Mouse (Mus musculus) c-Kit-positive CD71-positive TER-119-negative erythroid progenitor cells, embryonic 14.5 days (primary cell): ENCODE measurements at regions not wholly inside any gene's neighbourhood (a gene's known extent, or its start where the extent isn't known, plus 50 kb on each side); places are given as distances from the start of the nearest gene placed in this dataset.

Experiments used
- DNase-seq: peaks from one replicate; pipeline ENCODE4 v3.0.0-alpha.2; 2013; ENCODE audit warnings: low read depth

DNA sequence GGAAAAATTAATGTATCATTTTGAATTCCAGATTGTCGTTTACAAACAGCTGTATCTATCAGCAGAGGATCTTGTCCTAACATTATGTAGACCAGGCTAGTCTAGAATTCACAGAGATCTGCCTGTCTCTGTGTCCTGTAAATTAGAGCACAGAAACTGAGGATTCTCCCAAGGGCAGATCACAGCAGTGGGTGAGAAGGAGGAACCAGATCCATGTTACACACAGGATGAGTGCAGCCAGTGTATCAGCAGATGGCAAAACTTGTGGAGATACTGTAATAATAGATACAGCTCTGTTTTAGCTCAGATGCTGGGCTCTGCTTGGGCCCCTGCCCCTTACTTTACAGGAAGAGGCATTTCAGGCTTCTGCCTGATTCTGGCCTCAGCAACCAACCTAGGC is 1384.0 kb upstream of the 1700008P02Rik start:
- DNase-seq, result no peak

DNA sequence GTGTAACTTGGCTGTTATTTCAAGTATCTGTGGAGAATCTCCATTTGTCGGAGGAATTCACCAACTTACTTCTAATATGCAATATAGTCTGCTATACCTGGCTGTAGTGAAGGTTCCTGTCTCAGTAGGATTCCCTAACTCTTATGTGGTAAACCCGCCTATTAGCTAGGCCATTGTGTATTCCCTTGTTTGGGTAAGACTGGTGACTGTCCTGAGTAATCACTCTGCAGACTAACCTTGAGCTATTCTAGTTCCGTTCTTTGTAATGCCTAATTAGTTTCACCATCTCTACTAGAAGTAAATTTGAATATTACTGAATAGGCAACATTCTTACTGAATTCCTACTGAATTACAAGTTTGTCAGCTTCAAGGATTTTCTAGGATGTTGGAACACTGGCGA is 1380.8 kb upstream of the 1700008P02Rik start:
- no peak for DNase-seq

DNA sequence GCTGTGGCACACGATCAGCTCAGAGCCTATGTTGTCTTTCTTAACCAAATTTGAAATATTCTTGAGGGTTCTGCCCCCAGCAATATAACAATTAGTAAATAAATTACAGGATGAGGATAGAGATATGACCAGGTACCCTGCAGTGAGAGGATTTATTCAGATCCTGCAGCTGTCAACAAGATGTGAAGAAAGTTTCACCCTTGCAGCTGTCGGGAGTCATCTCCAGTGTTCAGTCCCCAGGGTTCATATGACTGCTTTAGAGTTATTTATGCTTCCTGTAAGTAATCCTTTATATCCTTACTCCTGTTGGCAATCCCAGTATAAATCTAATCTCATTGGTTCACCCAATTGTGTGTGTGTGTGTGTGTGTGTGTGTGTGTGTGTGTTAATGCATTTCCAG is 1372.1 kb upstream of the 1700008P02Rik start:
- DNase-seq, result no peak

DNA sequence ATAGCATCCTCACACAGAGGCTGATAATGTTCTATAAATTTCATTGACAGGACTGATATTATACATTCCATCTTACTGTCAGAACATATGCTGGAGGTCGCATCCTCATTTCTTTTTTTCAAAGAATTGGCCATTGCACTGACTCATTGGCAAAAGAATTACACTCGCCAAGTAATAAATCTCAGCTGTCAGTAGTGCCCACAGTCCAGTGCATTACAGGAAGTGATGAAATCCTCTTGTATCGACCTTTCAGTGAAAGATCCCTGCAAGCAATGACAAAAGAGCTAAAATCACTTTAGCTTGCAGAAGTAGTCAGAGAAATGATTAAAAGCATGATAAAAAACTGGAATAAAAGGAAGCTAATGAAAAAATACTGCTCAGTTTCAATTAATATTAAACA is 1353.0 kb upstream of the 1700008P02Rik start:
- no peak for DNase-seq

DNA sequence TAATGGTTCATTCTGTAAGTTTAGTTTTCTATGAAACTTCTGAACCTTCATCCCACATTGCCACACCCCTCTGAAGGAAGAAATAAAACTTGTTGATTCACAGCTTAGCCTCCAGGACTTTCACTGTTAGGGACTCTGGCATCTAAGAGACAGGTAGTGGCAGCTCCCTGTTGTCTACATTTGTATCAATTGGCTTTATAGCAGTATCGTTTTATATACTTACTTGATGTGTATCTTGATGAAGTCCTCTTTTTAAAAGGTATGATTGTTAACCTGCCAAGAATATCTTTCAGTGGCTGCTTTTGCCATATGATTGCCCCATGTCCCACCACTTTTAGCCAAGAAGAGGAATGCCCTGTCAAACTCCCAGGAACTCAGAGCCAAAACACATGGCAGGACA is 1333.7 kb upstream of the 1700008P02Rik start:
- no peak for DNase-seq

DNA sequence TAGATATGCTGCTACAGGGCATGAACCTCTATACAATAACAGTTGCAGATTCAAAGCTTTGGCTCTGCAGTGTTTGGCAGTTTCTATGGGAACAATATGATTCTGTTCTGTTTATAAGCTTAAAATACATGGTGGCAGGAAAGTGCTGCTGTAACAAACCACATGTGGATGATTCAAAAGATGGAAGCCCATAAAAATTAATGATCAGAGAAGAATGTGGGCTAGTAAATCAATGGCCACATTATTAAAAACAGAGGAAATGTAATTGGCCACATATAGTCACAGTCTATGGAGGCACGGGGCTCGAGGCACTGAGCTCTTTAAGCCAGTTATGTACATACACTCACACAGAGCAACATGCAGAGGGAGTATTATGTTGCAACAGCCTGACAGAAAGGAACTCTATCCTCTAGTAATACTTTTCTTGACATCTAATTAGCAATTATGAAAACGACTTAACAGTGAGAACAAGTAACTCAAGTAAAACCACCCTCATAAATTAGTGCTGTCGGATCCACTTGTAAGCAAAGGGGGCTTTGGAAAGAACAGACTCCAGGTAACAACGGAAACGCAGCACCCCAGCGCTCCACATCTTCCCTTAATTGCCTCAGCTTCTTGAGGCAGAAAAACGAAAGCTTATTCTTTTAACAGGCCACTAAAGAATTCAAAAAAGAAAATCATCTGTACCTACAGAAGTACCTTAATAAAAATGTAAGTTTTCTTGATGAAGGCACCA is 1323.6 kb upstream of the 1700008P02Rik start:
- no peak for DNase-seq
